Comparison of ENCODE assay signal across 12 mouse cellular contexts in genomic region chr4:117230331-117230730, GRCm38 (mm10). TPM values are rescaled to one million over a fixed set of nuclear protein-coding genes. Genes with fewer than 3 reads are reported as not detected.
DNase-seq lines count a peak whose midpoint lies in the region; ATAC-seq and TF ChIP-seq lines count a peak whose summit lies in the region.
"Had no signal": no experiment of that assay in that cellular context is flagged by ENCODE, and none has a peak within 500 bp of the region (broad histone marks: within the 10 kb centered on the region; RNA-seq: fewer than 3 reads in every experiment).

No protein-coding gene starts in this region.

- no peak overlapping the region for H3K4me2 ChIP-seq in intestine, postnatal 0 days (replicated peaks; ENCODE audit: low read depth)
- no peak overlapping the region for H3K4me2 ChIP-seq in intestine, embryonic 16.5 days (ENCODE audit: low read depth, low read length)
- H3K4me2 ChIP-seq: embryonic facial prominence, embryonic 13.5 days; neural tube, embryonic 13.5 days had no signal

- peak; percentile 57 for DNase-seq in thymus, postnatal 4 days
- no peak for DNase-seq in thymus, postnatal 25 days
- peak; percentile 34 for DNase-seq in testis, postnatal 14 days (ENCODE audit: low spot score)
- no peak for DNase-seq in right cerebral cortex, postnatal 25 days
- no peak for DNase-seq in hindbrain, embryonic 10.5 days (ENCODE audit: low spot score)
- DNase-seq: heart, postnatal 36 days had no signal

- no peaks in the 10 kb centered on the region for H3K4me1 ChIP-seq in intestine, postnatal 0 days (replicated peaks; ENCODE audit: control insufficient read depth, insufficient read depth, low read length)
- H3K4me1 ChIP-seq in intestine, embryonic 16.5 days (ENCODE audit: control insufficient read depth, insufficient read depth, low read length): no peaks in the 10 kb centered on the region
- no peaks in the 10 kb centered on the region for H3K4me1 ChIP-seq in embryonic fibroblast, embryonic 13.5 days (ENCODE audit: control insufficient read depth, insufficient read depth, low read length)
- H3K4me1 ChIP-seq in hindbrain, embryonic 10.5 days (replicated peaks): 0 out of 2 replicates have a peak, but pooled peaks cover 3% of the 10 kb centered on the region
- H3K4me1 ChIP-seq: megakaryocyte, embryonic 14.5 days had no signal

- no peaks in the 10 kb centered on the region for H3K36me3 ChIP-seq in intestine, postnatal 0 days (ENCODE audit: control insufficient read depth, insufficient read depth)
- no peaks in the 10 kb centered on the region for H3K36me3 ChIP-seq in intestine, embryonic 16.5 days (ENCODE audit: control insufficient read depth, insufficient read depth, low read length)
- H3K36me3 ChIP-seq in hindbrain, embryonic 10.5 days: no peaks in the 10 kb centered on the region
- H3K36me3 ChIP-seq: embryonic facial prominence, embryonic 13.5 days; neural tube, embryonic 13.5 days had no signal

- no peaks in the 10 kb centered on the region for H3K9me3 ChIP-seq in intestine, postnatal 0 days (ENCODE audit: control insufficient read depth)
- H3K9me3 ChIP-seq in intestine, embryonic 16.5 days (ENCODE audit: control insufficient read depth, low read length): no peaks in the 10 kb centered on the region
- no peaks in the 10 kb centered on the region for H3K9me3 ChIP-seq in hindbrain, embryonic 10.5 days
- H3K9me3 ChIP-seq: embryonic facial prominence, embryonic 13.5 days; megakaryocyte, embryonic 14.5 days; neural tube, embryonic 13.5 days had no signal

- ATAC-seq in intestine, postnatal 0 days: no peak
- no peak for ATAC-seq in intestine, embryonic 16.5 days

- no peak for TF ChIP-seq POLR2A in embryonic fibroblast, embryonic 13.5 days (IDR thresholded peaks at IDR 0.05; ENCODE audit: low read depth, low read length)

- H3K27me3 ChIP-seq in intestine, postnatal 0 days (replicated peaks; ENCODE audit: control insufficient read depth, insufficient read depth, low read length): no peaks in the 10 kb centered on the region
- H3K27me3 ChIP-seq in intestine, embryonic 16.5 days (replicated peaks; ENCODE audit: control insufficient read depth, insufficient read depth, low read length): no peaks in the 10 kb centered on the region
- no peaks in the 10 kb centered on the region for H3K27me3 ChIP-seq in hindbrain, embryonic 10.5 days (ENCODE audit: insufficient read depth, poor library complexity, severe bottlenecking)
- H3K27me3 ChIP-seq: embryonic facial prominence, embryonic 13.5 days; neural tube, embryonic 13.5 days had no signal

- WGBS in intestine, postnatal 0 days: 60% methylated on average over 10 of the region's 10 CpGs
- WGBS in intestine, embryonic 16.5 days: 57% methylated on average over 10 of the region's 10 CpGs
- WGBS in hindbrain, embryonic 10.5 days: 52% methylated on average over 10 of the region's 10 CpGs

- peak; percentile 65 for TF ChIP-seq CTCF in intestine, postnatal 0 days (IDR thresholded peaks at IDR 0.05; ENCODE audit: low read depth)
- 0 out of 2 replicates have a peak, but pooled peaks have one; percentile 20 for TF ChIP-seq CTCF in embryonic fibroblast, embryonic 13.5 days (IDR thresholded peaks at IDR 0.05; ENCODE audit: borderline replicate concordance, insufficient read depth, low read length)

- H3K27ac ChIP-seq in intestine, postnatal 0 days (ENCODE audit: low read depth, low read length): no peak overlapping the region
- no peak overlapping the region for H3K27ac ChIP-seq in intestine, embryonic 16.5 days (ENCODE audit: low read length)
- no peak overlapping the region for H3K27ac ChIP-seq in embryonic fibroblast, embryonic 13.5 days (ENCODE audit: insufficient read depth, low read length)
- H3K27ac ChIP-seq in hindbrain, embryonic 10.5 days: no peak overlapping the region
- H3K27ac ChIP-seq: embryonic facial prominence, embryonic 13.5 days; neural tube, embryonic 13.5 days had no signal

- no peak overlapping the region for H3K9ac ChIP-seq in intestine, postnatal 0 days (ENCODE audit: low read depth, low read length)
- no peak overlapping the region for H3K9ac ChIP-seq in intestine, embryonic 16.5 days (ENCODE audit: low read depth, low read length)
- H3K9ac ChIP-seq: neural tube, embryonic 13.5 days had no signal

- H3K4me3 ChIP-seq in intestine, postnatal 0 days (ENCODE audit: low read depth, low read length): no peak overlapping the region
- H3K4me3 ChIP-seq in intestine, embryonic 16.5 days (ENCODE audit: low read length): no peak overlapping the region
- no peak overlapping the region for H3K4me3 ChIP-seq in embryonic fibroblast, embryonic 13.5 days (ENCODE audit: insufficient read depth, low read length)
- H3K4me3 ChIP-seq in hindbrain, embryonic 10.5 days: no peak overlapping the region
- H3K4me3 ChIP-seq: embryonic facial prominence, embryonic 13.5 days; megakaryocyte, embryonic 14.5 days; neural tube, embryonic 13.5 days had no signal

RNA-seq across cellular contexts. Expression of gene Tmem53, which starts 21.4 kb away (rescaled TPM):
- polyA plus RNA-seq in intestine, postnatal 0 days (2015; fragmentation: Nextera tagmentation; extraction: Ambion mirVana): 12.8 and 14.0 TPM in 2 replicates
- polyA plus RNA-seq in intestine, embryonic 16.5 days (2015; fragmentation: Nextera tagmentation; extraction: Ambion mirVana): 11.2 and 11.8 TPM in 2 replicates
- polyA plus RNA-seq in embryonic fibroblast, embryonic 13.5 days (2011; ENCODE audit: insufficient read length, low read depth, missing spikeins): 6.8 and 11.8 TPM in 2 replicates
- 10.7 and 13.1 TPM in 2 replicates for polyA plus RNA-seq in hindbrain, embryonic 10.5 days (2016; fragmentation: Nextera tagmentation; extraction: Ambion mirVana)

RNA-seq across cellular contexts. Expression of gene Armh1, which starts 21.6 kb away (rescaled TPM):
- 0.12 and 0.22 TPM in 2 replicates for polyA plus RNA-seq in intestine, postnatal 0 days (2015; fragmentation: Nextera tagmentation; extraction: Ambion mirVana)
- polyA plus RNA-seq in intestine, embryonic 16.5 days (2015; fragmentation: Nextera tagmentation; extraction: Ambion mirVana): 0.40 and 0.47 TPM in 2 replicates
- polyA plus RNA-seq in embryonic fibroblast, embryonic 13.5 days (2011; ENCODE audit: insufficient read length, low read depth, missing spikeins): 0.35 TPM in 1 of 2 replicates, not detected in the other
- 0.39 and 0.62 TPM in 2 replicates for polyA plus RNA-seq in hindbrain, embryonic 10.5 days (2016; fragmentation: Nextera tagmentation; extraction: Ambion mirVana)

RNA-seq across cellular contexts. Expression of gene Kif2c, which starts 47.9 kb away (rescaled TPM):
- polyA plus RNA-seq in intestine, postnatal 0 days (2015; fragmentation: Nextera tagmentation; extraction: Ambion mirVana): 6.8 and 7.9 TPM in 2 replicates
- polyA plus RNA-seq in intestine, embryonic 16.5 days (2015; fragmentation: Nextera tagmentation; extraction: Ambion mirVana): 35.9 and 41.3 TPM in 2 replicates
- polyA plus RNA-seq in embryonic fibroblast, embryonic 13.5 days (2011; ENCODE audit: insufficient read length, low read depth, missing spikeins): 25.2 and 33.6 TPM in 2 replicates
- 76.6 and 99.4 TPM in 2 replicates for polyA plus RNA-seq in hindbrain, embryonic 10.5 days (2016; fragmentation: Nextera tagmentation; extraction: Ambion mirVana)

Comparison
In these comparisons a context has a peak if more than half of its experiments do, and no peak if none do; other contexts are left out.
1. DNase-seq: peak in thymus, postnatal 4 days (single experiment) and testis, postnatal 14 days (single experiment); none in thymus, postnatal 25 days (single experiment), right cerebral cortex, postnatal 25 days (single experiment) and hindbrain, embryonic 10.5 days (single experiment).